Mouse (Mus musculus): ENCODE results near the gene Papln.

Papln gene

DNA sequence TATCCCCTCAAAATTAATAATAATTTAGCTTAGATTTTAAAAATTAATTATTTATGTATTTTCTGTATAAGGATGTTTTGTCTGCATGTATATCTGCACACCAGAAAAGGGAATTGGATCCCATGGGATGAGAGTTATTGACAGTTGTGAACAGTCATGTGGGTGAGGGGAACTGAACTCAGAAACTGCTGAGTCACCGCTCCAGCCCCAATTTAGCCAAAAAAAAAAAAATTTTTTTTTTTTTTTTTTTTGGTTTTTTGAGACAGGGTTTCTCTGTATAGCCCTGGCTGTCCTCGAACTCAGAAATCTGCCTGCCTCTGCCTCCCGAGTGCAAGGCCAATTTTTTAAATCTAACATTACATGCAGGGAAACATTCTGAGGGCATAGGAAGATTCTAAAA is 48.5 kb downstream of the Papln start:
- in situ Hi-C loops (cut with MboI; ENCODE audit: low sequenced_read_pairs): no loop called here

DNA sequence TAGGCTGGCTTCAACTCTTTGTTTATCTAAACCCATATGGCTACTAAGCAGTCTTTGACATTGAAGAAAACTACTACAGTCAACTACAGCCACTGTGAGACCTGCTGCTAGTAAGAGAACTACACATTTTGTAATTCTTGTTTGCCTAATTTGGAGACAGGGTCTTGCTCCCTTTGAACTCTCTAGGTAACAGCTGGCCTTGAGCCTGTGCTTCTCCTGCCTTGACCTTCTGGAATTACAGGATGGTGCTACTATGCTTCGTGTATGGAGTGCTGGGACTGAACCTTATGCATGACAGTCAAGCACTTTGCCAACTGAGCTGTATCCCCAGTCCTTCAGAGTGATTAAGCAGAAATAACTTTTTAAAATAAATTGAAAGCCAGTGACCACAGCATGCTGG is 53.2 kb downstream of the Papln start:
- in situ Hi-C loops (cut with MboI; ENCODE audit: low sequenced_read_pairs): no loop called here

DNA sequence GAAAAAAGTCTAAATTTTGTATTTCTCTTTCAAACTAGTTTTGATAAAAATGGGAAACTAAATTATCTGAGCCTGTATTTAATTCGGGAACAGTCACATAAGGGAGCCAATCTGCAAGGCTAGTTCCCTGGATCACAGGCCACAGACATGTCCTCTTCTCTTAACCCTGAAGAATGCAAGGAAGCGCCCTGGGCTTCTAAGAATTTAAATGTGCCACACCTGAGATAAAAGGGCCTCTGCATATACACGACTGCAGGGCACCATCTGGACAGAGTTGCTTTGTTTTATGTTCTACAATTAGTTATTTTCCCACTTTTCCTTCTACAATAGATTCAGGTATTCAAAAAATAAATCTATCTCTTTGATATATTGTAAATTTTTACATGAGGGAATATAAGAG is 67.0 kb downstream of the Papln start:
- in situ Hi-C loops (cut with MboI; ENCODE audit: low sequenced_read_pairs): no loop called here

DNA sequence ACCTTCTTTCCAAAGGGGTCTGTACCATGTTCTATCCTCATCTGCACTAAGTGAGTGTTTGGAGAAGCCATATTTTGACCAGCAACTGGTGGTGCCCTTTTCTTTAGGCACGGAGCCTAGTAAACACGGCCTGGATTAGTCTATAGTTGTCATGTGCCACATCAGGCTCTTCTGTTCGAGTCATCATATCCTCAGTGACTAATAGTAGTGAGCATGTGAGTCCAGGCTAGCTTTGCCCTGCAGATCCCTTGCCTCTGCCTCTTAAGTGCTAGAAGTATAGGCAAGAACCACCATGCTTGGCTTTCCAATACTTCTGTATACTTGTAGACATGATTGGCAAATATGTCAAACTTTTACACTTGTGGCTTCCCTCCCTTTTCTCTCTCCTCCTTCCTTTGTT is 70.5 kb downstream of the Papln start:
- in situ Hi-C loops (cut with MboI; ENCODE audit: low sequenced_read_pairs): no loop called here

DNA sequence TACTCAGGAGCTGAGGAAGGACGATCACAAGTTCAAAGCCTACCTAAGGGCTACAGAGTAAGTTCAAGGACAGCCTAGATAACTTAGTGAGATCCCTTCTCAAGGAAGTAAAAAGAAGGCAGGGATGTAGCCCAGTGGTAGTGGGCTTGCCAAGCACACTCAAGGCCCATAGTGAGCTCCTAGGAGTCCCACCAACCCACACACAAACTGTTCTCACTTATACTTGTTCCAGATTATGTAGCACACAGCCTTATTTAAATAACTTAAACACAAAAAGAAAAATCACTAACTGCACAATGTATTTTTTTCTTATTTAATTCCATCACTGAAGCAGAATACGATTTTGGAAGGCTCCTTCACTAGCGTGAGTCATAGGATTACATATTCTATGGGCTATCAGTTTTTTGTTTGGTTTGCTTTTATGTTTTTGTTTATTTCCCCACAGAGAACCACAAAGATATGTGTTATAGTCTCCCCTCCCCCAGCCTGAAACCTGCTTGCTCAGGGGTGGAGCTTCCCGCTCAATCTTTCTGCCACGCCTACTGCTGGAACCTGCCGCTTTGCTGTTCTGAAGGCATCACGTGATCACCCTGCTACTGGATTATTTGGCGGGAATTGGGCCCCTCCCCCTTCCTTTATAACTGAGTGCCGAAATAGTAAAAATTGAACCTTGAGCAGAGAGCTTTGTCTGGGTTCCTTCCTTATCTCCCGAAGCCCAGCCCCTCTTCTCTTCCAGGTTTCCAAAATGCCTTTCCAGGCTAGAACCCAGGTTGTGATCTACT is 78.2 kb downstream of the Papln start:
- in situ Hi-C loops (cut with MboI; ENCODE audit: low sequenced_read_pairs): no loop called here
